Mouse (Mus musculus) G1E (cell line): ENCODE measurements around the gene Cyp11a1. TPM values are rescaled to one million over a fixed set of nuclear protein-coding genes. Genes with fewer than 3 reads are reported as not detected.

Experiments
- ATAC-seq: 2 replicates; pipeline ENCODE4 v1.8.0; 2016; ENCODE audit warnings: mild to moderate bottlenecking; ENCODE audit not compliant: insufficient number of reproducible peaks, poor library complexity, low FRiP score, severe bottlenecking; ENCODE audit errors: extremely low read depth
- DNase-seq: peaks from one replicate; pipeline ENCODE4 v3.0.0; 2012; ENCODE audit warnings: low spot score
- H3K27me3 ChIP-seq: 2 replicates; pipeline ENCODE4 v1.6.1; 2012; ENCODE audit warnings: mild to moderate bottlenecking, low read length, inconsistent platforms; ENCODE audit not compliant: insufficient read depth
- H3K36me3 ChIP-seq: replicated peaks from 2 replicates; pipeline ENCODE3; 2012; ENCODE audit warnings: mild to moderate bottlenecking, inconsistent platforms
- H3K4me1 ChIP-seq: 2 replicates; pipeline ENCODE4 v1.6.1; 2012; ENCODE audit warnings: low read depth, low read length, inconsistent platforms, mixed read lengths; ENCODE audit not compliant: insufficient read depth
- H3K4me3 ChIP-seq: 2 replicates; pipeline ENCODE4 v1.5.1; 2012; ENCODE audit warnings: low read depth, mild to moderate bottlenecking, inconsistent platforms, low read length, moderate library complexity, mixed read lengths
- H3K9me3 ChIP-seq: replicated peaks from 2 replicates; pipeline ENCODE4 v1.6.1; 2012; ENCODE audit warnings: inconsistent platforms
- CTCF ChIP-seq: IDR thresholded peaks from 2 replicates; pipeline ENCODE4 v1.5.1; 2012; ENCODE audit warnings: low read depth, low read length, inconsistent platforms, mixed read lengths
- GATA1 ChIP-seq: IDR thresholded peaks from 2 replicates; pipeline ENCODE4 v1.6.1; 2012; ENCODE audit warnings: borderline replicate concordance, low read length, inconsistent platforms, mixed read lengths
- GATA2 ChIP-seq: IDR thresholded peaks from 2 replicates; pipeline ENCODE4 v1.6.1; 2012; ENCODE audit warnings: low read depth, low read length, inconsistent platforms, borderline replicate concordance
- POLR2AphosphoS5 ChIP-seq: IDR thresholded peaks from 2 replicates; pipeline ENCODE4 v1.6.1; 2012; ENCODE audit warnings: low read depth, low read length, inconsistent platforms; ENCODE audit not compliant: insufficient replicate concordance
- TAL1 ChIP-seq: conservative IDR thresholded peaks from 2 replicates; pipeline ENCODE4 v1.6.1; 2012; ENCODE audit warnings: low read depth, low read length, inconsistent platforms, mixed read lengths
- polyA plus RNA-seq: library from polyadenylated mRNA; stranded (reverse); fragments of >175 nt; gene quantifications from 2 replicates; pipeline ENCODE4 v1.2.3, GENCODE M21; 2012
- total RNA-seq, 2 experiments: library from RNA; stranded (forward) in 1 of 2; stranded (reverse) in 1 of 2; fragments of 200-1000 nt in 1 of 2; fragments of >200 nt in 1 of 2; fragmentation: Nextera tagmentation in 1 of 2; gene quantifications; 2 replicates each; pipeline ENCODE4 v1.2.3; 2014 to 2017

The Cyp11a1 gene
- total and polyA plus RNA-seq, 3 experiments = 0.12 to 18.2 (median 0.68) TPM

GRCm38 (mm10) chr9:58044828-58045227, 38.6 kb downstream of the Cyp11a1 start:
- peaks cover 29% of the 10 kb centered on the region for H3K27me3 ChIP-seq
- H3K4me1 ChIP-seq = no peaks in the 10 kb centered on the region
- TF ChIP-seq GATA1 = no peak
- no peak for TF ChIP-seq POLR2AphosphoS5
- no peak for TF ChIP-seq GATA2
- TF ChIP-seq CTCF = no peak
- TF ChIP-seq TAL1 = no peak
- H3K36me3 ChIP-seq = no peaks in the 10 kb centered on the region
- no peak for ATAC-seq
- H3K4me3 ChIP-seq = no peak overlapping the region
- H3K9me3 ChIP-seq = no peaks in the 10 kb centered on the region
- no peak for DNase-seq

GRCm38 (mm10) chr9:58045646-58046045, 39.4 kb downstream of the Cyp11a1 start:
- DNase-seq (no peak), ATAC-seq (no peak)
- H3K4me1 ChIP-seq = no peaks in the 10 kb centered on the region
- no peaks in the 10 kb centered on the region for H3K36me3 ChIP-seq
- H3K9me3 ChIP-seq = no peaks in the 10 kb centered on the region
- no peak overlapping the region for H3K4me3 ChIP-seq
- H3K27me3 ChIP-seq = peaks cover 29% of the 10 kb centered on the region
- TF ChIP-seq GATA1 (no peak), CTCF (no peak)

- peaks cover 23% of the 10 kb centered on the region for H3K27me3 ChIP-seq
- no peaks in the 10 kb centered on the region for H3K36me3 ChIP-seq
- no peak for DNase-seq
- no peak for ATAC-seq
- no peaks in the 10 kb centered on the region for H3K9me3 ChIP-seq
- no peak overlapping the region for H3K4me3 ChIP-seq
- H3K4me1 ChIP-seq = no peaks in the 10 kb centered on the region
- TF ChIP-seq GATA2 = no peak
- TF ChIP-seq TAL1 = no peak
- no peak for TF ChIP-seq CTCF
- TF ChIP-seq GATA1 = no peak
- TF ChIP-seq POLR2AphosphoS5 = no peak
Measured at GRCm38 (mm10) chr9:58047061-58047460, 40.9 kb downstream of the Cyp11a1 start.

GRCm38 (mm10) chr9:58048621-58049020, 42.4 kb downstream of the Cyp11a1 start:
- DNase-seq (no peak), ATAC-seq (no peak)

GRCm38 (mm10) chr9:58049186-58049585, 43.0 kb downstream of the Cyp11a1 start:
- H3K9me3 ChIP-seq = no peaks in the 10 kb centered on the region
- no peaks in the 10 kb centered on the region for H3K4me1 ChIP-seq
- H3K4me3 ChIP-seq = no peak overlapping the region
- DNase-seq (no peak), ATAC-seq (no peak)
- no peaks in the 10 kb centered on the region for H3K36me3 ChIP-seq
- H3K27me3 ChIP-seq = peaks cover 18% of the 10 kb centered on the region
- TF ChIP-seq CTCF (no peak), GATA2 (no peak), TAL1 (no peak), GATA1 (no peak), POLR2AphosphoS5 (no peak)

More at GRCm38 (mm10) chr9:58048621-58049020, 42.4 kb downstream of the Cyp11a1 start:
- H3K36me3 ChIP-seq = no peaks in the 10 kb centered on the region
- TF ChIP-seq POLR2AphosphoS5 = no peak
- no peak for TF ChIP-seq CTCF
- no peak for TF ChIP-seq TAL1
- TF ChIP-seq GATA1 = no peak
- no peak for TF ChIP-seq GATA2
- H3K9me3 ChIP-seq = no peaks in the 10 kb centered on the region
- H3K27me3 ChIP-seq = peaks cover 19% of the 10 kb centered on the region
- H3K4me3 ChIP-seq = no peak overlapping the region
- H3K4me1 ChIP-seq = no peaks in the 10 kb centered on the region

- H3K27me3 ChIP-seq = peaks cover 13% of the 10 kb centered on the region
- TF ChIP-seq GATA2 (no peak), TAL1 (no peak)
Measured at GRCm38 (mm10) chr9:58049861-58050260, 43.6 kb downstream of the Cyp11a1 start.

GRCm38 (mm10) chr9:58051937-58052336, 45.7 kb downstream of the Cyp11a1 start:
- H3K27me3 ChIP-seq = peaks cover 8% of the 10 kb centered on the region
- H3K36me3 ChIP-seq = no peaks in the 10 kb centered on the region
- no peaks in the 10 kb centered on the region for H3K9me3 ChIP-seq
- TF ChIP-seq TAL1 (no peak), CTCF (no peak), POLR2AphosphoS5 (no peak), GATA2 (no peak), GATA1 (no peak)
- H3K4me3 ChIP-seq = no peak overlapping the region
- DNase-seq (no peak), ATAC-seq (no peak)
- H3K4me1 ChIP-seq = no peaks in the 10 kb centered on the region

More at GRCm38 (mm10) chr9:58049861-58050260, 43.6 kb downstream of the Cyp11a1 start:
- Histone ChIP-seq H3K4me3 (no peak overlapping the region), H3K9me3 (no peaks in the 10 kb centered on the region), H3K4me1 (no peaks in the 10 kb centered on the region), H3K36me3 (no peaks in the 10 kb centered on the region)
- DNase-seq (no peak), ATAC-seq (no peak)
